Mouse (Mus musculus): ENCODE data around the gene Zfp658. TPM values are rescaled to one million over a fixed set of nuclear protein-coding genes. Genes with fewer than 3 reads are reported as not detected.

Zfp658 gene
- total RNA-seq, 2 experiments from 2014 or later: 4.0 to 4.6 TPM

DNA sequence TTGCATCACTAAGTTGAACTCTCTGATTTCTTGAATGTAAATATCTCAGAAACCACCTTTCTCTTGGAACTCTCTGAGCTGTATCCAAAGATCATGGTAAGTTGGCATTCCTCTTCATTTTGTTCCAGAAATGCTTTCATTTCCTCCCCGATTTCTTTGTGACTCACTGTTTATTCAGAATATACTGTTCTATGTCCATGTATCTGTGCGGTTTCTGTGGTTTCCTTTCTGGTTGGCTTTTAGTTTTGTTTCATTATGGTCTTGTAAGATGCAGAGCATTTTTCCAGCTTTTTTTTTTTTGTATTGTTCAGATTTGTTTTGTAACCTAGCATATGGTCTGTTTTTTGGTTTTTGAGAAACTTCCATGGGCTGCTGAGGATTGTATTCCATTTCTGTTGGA lies 9.2 kb downstream of the Zfp658 start:
- DNase-seq (ENCODE audit: low spot score in 2 of 2): no peak
- intact Hi-C loops (cut with DNase I): no loop called here

DNA sequence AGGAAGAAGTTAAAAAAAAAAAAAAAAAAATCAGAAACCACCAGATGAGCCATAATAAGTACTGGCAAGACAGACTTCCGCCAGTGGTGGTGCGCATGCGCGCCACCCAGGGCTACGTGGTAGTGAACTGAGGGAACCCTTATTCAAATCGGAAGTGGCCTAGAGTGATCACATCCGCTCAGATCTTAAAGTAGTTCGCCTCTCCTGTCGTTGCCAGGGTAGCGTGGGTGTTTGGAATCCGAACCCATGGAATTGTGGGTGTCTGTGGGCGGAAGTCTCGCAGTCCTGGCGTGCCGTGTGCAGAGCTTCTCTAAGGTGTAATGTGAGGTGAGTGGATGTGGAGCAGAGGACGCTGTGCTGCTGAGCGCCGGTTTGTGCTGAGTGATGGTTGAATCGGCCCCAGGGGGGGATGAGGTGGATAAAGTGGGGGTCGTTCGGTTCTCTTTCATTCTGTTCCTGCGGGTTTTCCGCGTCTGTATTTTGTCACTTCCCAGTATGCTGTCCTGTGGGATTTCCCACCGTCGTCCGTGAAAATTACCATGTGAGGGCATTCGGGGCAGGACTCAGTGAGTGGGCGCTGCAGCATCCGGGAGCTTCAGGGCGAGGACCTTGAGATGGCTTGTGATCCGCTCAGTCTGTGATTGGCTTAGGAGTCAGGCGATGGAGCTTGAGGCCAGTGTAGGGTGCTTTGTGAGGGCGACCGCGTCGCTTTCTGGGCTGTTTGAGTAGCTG lies 17.6 kb downstream of the Zfp658 start, which contains the start of gene Zfp719:
Zfp719 (plus strand) TSS at position 171 of the 732 bp plus-strand sequence.
- peak; percentile 90 to 91 for DNase-seq (ENCODE audit: low spot score in 2 of 2)
- intact Hi-C loops (cut with DNase I): loop anchor here (1.0 to 10.0 kb wide), 3 partner anchors 17 to 267 kb away; partner anchors contain the start of genes Vsig10l, Zfp658 and Zfp715

DNA sequence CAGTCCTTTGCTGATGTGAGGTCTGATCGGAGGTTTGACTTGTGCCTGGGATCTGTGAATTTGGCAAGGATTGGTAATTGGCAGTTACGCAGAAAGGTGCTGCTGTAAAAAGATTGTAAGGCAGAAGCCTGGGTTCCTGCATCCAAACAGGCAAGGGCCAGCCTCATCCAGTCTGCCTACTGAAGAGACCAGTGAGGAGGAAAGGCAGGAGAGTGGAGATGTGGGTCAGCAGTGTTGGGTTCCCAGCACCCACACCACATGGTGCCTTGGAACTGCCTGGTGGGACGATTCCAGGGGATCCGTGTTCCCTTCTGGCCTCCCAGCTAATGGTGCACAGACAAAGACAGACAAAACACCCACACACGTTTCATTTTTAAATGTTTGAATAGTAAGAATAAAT lies 18.5 kb downstream of the Zfp658 start:
- intact Hi-C loops (cut with DNase I): loop anchor here (10.0 kb wide), 1 partner anchor 116 kb away; the partner anchor contains the start of gene Vsig10l
- DNase-seq (ENCODE audit: low spot score in 2 of 2): peak; percentile 19 to 39

DNA sequence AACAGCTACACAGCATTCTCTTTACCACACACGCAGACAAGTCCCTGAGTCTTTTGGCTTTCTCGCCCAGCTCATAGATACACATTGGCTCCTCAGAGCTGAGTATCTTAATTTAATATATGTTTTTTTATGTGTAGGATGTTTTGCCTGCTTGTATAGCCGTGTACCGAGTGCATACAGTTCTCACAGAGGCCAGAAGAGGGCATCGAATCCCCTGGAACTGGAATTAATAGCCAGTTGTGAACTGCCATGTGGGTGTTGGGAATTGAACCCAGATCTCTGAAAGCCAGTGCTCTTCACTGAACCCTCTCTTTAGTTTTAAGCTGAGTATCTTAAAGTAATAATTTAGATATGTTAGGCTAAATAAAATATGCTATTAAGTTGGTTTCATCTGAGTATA lies 22.7 kb downstream of the Zfp658 start:
- no peak for DNase-seq (ENCODE audit: low spot score in 2 of 2)
- intact Hi-C loops (cut with DNase I): loop anchor here (5.0 to 10.0 kb wide), 2 partner anchors 88 to 120 kb away; partner anchors contain the start of genes Ctu1 and Vsig10l

DNA sequence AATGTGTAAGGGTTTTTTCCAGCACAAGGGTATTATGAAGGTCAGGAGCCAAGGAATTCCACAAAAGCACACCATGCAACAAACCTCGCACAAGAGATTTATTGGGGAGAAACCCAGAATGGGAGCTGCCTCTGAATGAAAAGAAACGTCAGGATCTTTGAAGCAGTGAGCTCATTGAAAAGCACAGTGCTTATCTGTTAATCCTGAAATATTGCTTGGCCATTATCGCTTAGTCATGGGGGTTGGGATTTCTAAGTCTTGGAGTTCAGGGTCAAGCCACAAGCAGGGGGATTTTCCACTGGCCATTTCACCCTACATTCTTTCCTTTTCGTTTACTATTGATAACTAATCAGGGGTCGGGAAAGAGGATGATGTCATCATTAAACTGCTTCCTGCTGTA lies 39.8 kb downstream of the Zfp658 start:
- DNase-seq (ENCODE audit: low spot score in 2 of 2): no peak
- intact Hi-C loops (cut with DNase I): no loop called here

DNA sequence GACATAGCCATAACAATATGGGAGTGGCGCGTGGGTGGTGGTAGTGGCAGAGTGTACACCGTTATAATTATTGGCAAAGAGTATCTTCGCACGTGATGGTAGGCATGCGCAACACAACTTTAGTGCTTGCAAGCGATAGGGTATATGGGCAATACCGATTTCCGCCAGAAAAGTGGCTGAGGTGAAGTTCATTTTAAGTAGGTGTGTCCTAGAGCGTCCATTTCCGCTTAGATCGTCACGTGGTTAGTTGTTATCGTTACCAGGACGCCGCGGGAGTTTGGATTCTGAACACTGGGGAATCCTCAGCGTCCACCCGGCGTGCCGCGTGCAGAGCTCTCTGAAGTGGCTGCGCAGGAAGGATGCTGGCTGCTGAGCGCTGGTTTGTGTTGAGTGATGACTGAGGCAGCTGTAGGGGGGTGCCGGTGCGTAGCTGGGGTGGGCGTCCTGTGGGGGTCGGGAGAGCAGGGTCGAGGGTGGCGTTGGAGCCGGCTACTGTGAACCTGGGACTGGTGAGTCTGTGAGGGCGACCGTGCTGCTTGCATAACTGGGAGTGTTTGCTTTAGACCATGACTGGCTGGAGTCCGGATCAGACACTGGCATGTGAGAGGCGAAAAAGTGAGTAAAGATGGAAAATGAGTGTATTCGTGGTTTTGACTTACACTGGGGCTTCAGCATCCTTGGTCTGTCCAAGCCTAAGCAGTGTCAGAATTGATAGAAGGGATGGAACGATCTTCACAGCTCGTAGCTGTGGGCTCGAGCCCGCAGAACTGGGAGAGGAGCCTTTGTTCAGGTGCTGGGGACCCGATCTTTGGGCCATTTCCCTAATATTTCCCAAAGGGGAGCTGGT lies 45.1 kb downstream of the Zfp658 start, which contains the start of gene Zfp819:
Zfp819 (plus strand) TSS at position 274 of the 847 bp plus-strand sequence.
- DNase-seq (ENCODE audit: low spot score in 2 of 2): peak; percentile 55 to 67

DNA sequence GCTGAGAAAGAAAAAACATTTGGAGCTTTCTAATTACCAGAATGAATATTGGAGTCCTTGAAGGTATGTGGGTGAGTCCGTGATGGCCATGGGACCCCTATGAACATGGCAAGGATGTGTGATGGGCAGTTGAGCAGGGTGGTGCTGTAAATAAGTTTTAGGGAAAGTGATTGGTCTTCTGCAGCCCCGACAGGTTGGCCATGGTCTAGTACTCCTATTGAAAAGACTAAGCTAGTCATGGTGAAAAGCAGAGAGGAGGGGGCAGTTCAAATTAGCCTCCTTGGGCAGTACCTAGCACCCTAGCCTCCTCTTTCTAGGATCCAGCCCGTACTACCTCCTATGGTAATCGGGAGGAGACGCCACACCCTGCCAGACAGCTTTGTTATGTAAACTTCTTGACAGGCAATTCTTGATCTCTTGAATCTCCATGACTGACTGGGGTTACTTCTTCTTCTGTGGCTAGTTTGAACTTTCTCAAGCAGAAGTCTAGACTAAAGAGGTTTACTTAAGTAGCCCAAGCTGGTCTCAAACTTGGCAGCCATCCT lies 45.8 kb downstream of the Zfp658 start:
- intact Hi-C loops (cut with DNase I): no loop called here
- no peak for DNase-seq (ENCODE audit: low spot score in 2 of 2)

More for the DNA sequence above, 45.1 kb downstream of the Zfp658 start, which contains the start of gene Zfp819:
- intact Hi-C loops (cut with DNase I): no loop called here

DNA sequence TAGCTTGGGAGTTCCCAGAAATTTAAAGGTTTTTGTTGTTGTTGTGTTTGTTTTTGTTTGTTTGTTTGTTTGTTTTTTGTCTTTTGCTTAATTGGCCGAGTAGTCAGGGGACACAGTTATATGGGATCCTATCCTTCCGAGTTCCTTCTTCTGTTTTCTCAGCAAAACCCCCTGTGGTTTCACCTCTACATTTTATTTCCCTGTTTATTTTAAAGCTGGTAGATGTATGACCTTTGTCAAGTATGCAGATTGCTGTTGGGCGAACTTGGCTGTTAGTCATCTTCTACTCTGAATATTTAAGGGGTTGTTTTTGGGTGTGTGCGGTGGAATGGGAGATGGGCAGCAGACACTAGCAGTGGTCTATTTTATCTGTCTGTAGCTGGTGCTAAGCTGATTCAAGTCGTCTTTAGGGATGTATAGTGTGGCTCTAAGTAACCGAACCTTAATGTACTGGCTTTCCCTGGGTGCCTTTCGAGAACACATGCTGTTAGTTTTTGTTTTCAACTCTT lies 46.3 kb downstream of the Zfp658 start:
- intact Hi-C loops (cut with DNase I): no loop called here
- DNase-seq (ENCODE audit: low spot score in 2 of 2): no peak

DNA sequence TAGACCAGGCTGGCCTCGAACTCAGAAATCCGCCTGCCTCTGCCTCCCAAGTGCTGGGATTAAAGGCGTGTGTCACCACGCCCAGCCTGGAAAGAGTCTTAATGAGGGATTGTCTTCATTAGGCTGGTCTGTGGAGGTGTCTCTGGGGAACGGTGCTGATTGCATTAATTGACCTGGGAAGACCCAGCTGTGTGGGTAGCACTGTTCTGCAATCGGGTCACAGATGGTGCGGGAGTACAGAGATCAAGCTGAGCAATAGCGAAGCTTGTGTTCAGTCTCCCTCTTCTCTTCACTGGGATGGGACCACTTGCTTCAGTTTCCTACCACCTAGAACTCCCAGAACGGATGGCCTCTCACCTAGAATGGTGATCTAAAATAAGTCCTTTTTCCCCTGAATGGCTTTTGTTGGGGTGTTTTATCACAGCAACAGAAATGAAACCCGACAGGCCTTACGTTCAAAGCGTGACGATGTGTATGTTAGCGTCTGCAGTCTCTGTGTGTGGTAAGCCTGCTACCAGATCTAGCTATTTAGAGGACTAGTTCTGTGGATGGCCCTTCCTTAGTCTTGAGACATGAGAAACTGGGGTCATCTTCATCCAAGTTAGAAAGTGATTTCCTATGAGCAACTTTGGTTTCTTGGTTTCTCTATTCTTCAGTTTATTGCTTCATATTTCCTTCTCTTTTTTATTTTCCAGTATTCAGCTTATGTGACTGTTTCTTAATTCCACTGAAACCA lies 51.9 kb downstream of the Zfp658 start:
- DNase-seq (ENCODE audit: low spot score in 2 of 2): no peak
- intact Hi-C loops (cut with DNase I): no loop called here

DNA sequence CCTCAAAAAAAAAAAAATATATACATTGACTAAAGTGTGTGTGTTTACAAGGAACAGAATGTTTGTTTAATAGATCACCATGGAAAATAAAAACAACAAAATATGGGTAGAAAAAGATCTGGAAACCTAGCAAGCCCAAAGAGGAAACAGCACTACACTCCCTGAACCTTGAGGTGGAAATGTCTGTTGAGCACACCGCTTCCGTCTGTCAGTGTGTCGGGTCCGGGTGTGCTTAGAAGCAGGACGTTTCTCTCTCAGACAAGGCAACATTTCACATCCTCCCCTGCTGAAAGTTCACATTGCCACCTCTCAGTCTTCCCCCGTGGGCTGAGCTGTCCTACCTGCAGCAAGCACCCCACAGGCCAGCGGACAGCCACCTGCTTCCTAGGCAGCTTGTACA lies 60.9 kb downstream of the Zfp658 start:
- intact Hi-C loops (cut with DNase I): no loop called here
- no peak for DNase-seq (ENCODE audit: low spot score in 2 of 2)

DNA sequence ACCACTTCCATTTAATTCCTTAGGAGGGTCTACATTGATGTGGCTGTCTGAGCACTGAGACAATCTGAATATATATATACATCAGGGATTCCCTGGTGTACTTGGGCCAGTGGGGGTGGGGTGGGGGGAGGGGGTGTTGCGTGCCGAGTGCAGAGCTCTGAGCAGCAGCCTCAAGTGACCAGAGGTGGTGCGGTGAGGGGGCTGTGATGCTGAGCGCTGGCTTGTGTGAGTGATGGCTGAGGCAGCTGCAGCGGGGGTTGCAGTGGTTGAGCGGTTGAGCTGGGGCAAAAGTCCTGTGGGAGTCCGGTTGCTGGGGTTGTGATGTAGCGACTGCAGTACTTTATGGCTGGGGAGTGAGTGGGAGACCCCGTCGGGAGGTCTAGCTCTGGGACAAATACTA lies 61.8 kb downstream of the Zfp658 start:
- intact Hi-C loops (cut with DNase I): no loop called here
- no peak for DNase-seq (ENCODE audit: low spot score in 2 of 2)

Other genes with a start within 250 kb of the Zfp658 start
- gene Zfp715, start 249.0 kb upstream of the Zfp658 start, total RNA-seq (2021): 10 to 100 TPM; 18.5 to 23.6 TPM
- gene Siglecf, start 210.9 kb upstream of the Zfp658 start, total RNA-seq (2021): under 1 TPM; 0.36 to 0.72 TPM
- not detected for gene Siglecg, start 154.1 kb upstream of the Zfp658 start, total RNA-seq (2021)
- gene Lim2, start 134.6 kb upstream of the Zfp658 start, total RNA-seq (2021): not detected
- not detected for gene Nkg7, start 125.2 kb upstream of the Zfp658 start, total RNA-seq (2021)
- not detected for gene Cldnd2, start 121.5 kb upstream of the Zfp658 start, total RNA-seq (2021)
- gene Etfb, start 118.2 kb upstream of the Zfp658 start, total RNA-seq (2021): 10 to 100 TPM; 50.8 to 60.6 TPM
- gene Gm45233, start 118.1 kb upstream of the Zfp658 start, total RNA-seq (2021): 1 to 10 TPM in 1 of 2 experiments, not detected in 1; 1.7 TPM
- 1 to 10 TPM; 2.2 to 2.6 TPM for gene Vsig10l, start 99.1 kb upstream of the Zfp658 start, total RNA-seq (2021)
- gene Iglon5, start 72.2 kb upstream of the Zfp658 start, total RNA-seq (2021): 10 to 100 TPM; 27.3 to 28.1 TPM
- not detected for gene 4931406B18Rik, start 56.3 kb upstream of the Zfp658 start, total RNA-seq (2021)
- gene Cd33, start 17.8 kb upstream of the Zfp658 start, total RNA-seq (2021): 1 to 10 TPM; 3.1 to 3.8 TPM
- gene Zfp719, start 17.4 kb downstream of the Zfp658 start, total RNA-seq (2021): 10 to 100 TPM; 18.7 to 19.1 TPM
- under 1 TPM in 1 of 2 experiments, not detected in 1; 0.43 TPM for gene Zfp819, start 44.9 kb downstream of the Zfp658 start, total RNA-seq (2021)
- gene Ceacam18, start 72.5 kb downstream of the Zfp658 start, total RNA-seq (2021): not detected
- gene Siglece, start 97.9 kb downstream of the Zfp658 start, total RNA-seq (2021): 1 to 10 TPM in 1 of 2 experiments, under 1 TPM in 1; 1.00 to 1.4 TPM
- gene Ctu1, start 109.8 kb downstream of the Zfp658 start, total RNA-seq (2021): 1 to 10 TPM; 8.3 to 8.7 TPM
- not detected for gene Klk14, start 128.2 kb downstream of the Zfp658 start, total RNA-seq (2021)
- gene Klk13, start 150.3 kb downstream of the Zfp658 start, total RNA-seq (2021): not detected
- not detected for gene Klk12, start 206.6 kb downstream of the Zfp658 start, total RNA-seq (2021)
- not detected for gene Klk11, start 212.3 kb downstream of the Zfp658 start, total RNA-seq (2021)
- not detected for gene Klk10, start 218.8 kb downstream of the Zfp658 start, total RNA-seq (2021)
- gene Klk9, start 229.6 kb downstream of the Zfp658 start, total RNA-seq (2021): not detected
- 1 to 10 TPM; 1.3 to 3.6 TPM for gene Klk8, start 235.3 kb downstream of the Zfp658 start, total RNA-seq (2021)
- not detected for gene Klk7, start 249.0 kb downstream of the Zfp658 start, total RNA-seq (2021)

Data from left cerebral cortex, postnatal 36 days (tissue).